Mouse (Mus musculus) erythroid progenitor cell, adult 5-6 weeks (primary cell): ENCODE results near the gene Bpi. TPM values are rescaled to one million over a fixed set of nuclear protein-coding genes. Genes with fewer than 3 reads are reported as not detected.
A peak's percentile ranks its signal among the peaks of the same experiment; 100 is the strongest.

Source experiments
- ATAC-seq: replicated peaks from 2 replicates; pipeline ENCODE4 v1.8.0; 2016; ENCODE audit warnings: moderate number of reproducible peaks, mild to moderate bottlenecking, moderate TSS enrichment, inconsistent platforms; ENCODE audit not compliant: poor library complexity, low FRiP score, severe bottlenecking
- total RNA-seq, 2 experiments: library from RNA; stranded (forward) in 1 of 2; stranded (reverse) in 1 of 2; fragments of 150-400 nt in 1 of 2; fragments of 186-747, 209-891 nt in 1 of 2; gene quantifications; 2 replicates each; pipeline versions ENCODE4 v1.2.3 to v1.2.4; 2015 to 2017; ENCODE audit warnings: low replicate concordance in 2 of 2

Bpi gene
- total RNA-seq, 2 experiments from 2014 or later, result not detected

GRCm38 (mm10) chr2:158241126-158241738 lies 16.7 kb upstream of the Bpi start:
- ATAC-seq, result no peak

GRCm38 (mm10) chr2:158242170-158242896 lies 15.6 kb upstream of the Bpi start:
- ATAC-seq, result no peak

- no peak for ATAC-seq
Observed at GRCm38 (mm10) chr2:158243129-158243870, 14.6 kb upstream of the Bpi start.

DNA sequence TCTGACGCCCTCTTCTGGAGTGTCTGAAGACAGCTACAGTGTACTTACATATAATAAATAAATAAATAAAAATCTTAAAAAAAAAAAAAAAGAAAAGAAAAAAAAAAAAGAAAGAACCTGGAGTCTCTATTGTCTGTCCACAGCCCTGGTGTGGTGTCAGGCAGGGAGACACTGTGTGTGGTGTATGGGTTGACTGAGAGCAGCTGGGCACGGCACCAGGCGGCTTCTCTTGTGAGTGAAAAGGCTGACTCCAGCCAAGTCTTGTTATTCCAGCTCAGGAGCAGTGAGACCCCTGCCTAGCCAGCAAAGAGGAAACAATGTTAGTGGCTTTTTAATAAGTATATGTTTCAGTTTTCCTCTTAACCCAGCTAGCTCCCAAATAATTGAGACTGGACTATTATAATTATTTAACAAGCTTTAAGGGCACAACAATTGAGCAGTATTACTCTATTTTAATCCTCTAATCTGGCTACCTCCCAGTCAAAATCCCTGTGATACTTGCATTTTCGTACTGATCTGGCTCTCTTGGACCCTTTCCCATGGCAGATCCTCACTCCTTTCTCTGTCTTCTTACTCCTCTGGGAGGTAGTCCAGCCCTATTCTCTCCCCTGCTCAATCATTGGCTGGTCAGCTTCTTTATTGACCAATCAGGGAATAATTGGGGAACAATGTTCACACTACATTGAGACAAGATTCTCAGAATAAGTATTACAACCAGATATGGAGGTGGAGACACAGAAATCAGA lies 12.6 kb upstream of the Bpi start:
- no peak for ATAC-seq

GRCm38 (mm10) chr2:158247852-158248251 lies 10.0 kb upstream of the Bpi start:
- ATAC-seq, result no peak

GRCm38 (mm10) chr2:158248318-158248717 lies 9.6 kb upstream of the Bpi start:
- ATAC-seq, result no peak

DNA sequence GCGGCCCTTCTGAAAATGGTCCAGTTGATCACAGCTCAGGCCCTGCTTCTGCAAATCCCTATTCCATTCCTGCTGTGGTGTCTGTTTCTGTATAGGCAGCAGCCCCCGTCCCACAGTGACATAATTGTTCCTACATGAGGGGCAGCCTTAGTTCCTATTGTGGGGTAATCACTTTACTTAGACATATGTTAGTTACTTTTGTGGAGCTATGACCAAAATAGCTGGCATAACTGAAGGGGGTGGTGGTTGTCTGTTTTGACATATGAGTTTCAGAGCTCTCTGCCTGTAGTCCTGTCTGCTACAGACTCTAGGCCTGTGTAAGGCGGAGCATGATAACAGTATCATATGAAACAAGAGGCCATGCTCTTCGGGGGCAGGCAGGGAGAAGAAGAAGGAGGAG lies 7.3 kb upstream of the Bpi start:
- no peak for ATAC-seq

DNA sequence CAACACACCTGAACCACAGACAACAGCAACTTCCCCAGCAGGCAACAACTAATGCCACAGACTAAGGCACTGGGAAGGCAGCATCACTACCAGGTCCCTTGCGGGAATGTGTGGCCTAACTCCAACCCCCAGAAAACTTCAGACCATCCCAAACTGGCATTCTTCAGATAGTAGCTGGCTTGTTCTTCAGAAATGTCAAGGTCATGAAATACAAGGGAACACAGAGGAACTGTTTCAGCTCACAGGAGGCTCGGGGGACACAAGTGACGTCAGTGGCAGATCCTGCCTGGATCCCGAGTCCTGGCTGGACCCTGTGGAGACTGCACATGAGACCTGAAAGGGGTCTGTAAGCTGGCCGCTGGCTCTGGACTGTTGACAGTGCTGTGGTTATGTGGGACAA lies 4.1 kb upstream of the Bpi start:
- no peak for ATAC-seq

DNA sequence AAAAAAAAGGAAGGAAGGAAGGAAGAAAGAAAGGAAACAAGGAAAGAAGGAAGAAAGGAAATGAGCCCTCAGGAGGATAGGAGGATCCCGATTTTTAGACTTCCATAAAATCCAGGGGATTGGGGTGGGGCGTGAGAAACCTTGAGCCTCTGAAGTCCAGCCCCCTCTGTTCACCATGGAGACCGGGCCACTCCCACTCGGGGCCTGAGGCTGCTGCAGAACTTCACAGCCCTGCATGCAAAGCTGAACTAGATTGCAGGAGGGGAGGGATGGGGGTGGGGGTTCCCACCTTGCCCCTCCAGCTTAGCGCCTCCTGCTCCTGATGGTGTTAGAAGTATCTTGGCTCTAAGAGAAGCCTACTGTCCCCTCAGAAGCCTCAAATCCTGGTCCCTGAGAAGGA lies 1.0 kb upstream of the Bpi start:
- ATAC-seq, result no peak

DNA sequence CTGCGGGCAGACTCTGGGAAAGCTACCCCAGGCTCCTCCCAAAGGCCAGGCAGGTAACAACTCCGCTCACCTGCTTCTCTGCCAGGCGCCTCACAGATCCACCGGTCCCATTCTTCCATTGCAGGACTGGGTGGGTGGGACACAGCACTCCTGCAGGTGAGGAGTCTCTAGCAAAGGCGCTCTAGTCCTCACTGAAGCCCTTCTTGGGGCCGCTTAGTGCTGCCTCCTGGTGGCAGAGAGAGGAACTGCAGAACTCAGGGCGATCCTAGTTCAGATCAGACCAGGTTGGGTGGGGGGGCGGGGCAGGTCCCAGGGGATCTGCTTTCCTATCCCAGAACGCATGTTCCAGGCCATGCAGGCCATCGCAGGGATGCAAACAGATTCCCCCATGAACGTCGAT lies 887 bp downstream of the Bpi start:
- 0 out of 2 replicates have a peak, but pooled peaks have one; percentile 27 for ATAC-seq

DNA sequence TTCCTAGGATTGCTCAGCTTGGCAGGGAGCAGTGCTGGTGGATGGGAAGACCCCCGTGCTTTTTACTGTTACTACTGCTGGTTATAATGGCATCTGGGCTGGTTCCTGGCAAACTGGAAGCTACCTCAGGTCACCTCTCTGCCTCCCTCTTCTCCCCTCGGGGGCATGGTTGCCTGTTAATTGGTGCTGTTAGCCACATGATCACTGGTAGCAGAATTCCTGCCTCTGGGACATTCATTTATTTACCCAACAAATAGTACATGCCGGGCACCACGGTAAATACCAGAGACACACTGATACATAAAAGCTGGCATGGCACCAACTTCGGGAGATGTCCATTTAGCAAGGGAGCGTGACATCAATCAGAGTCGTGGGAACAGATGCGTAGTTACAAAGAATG lies 1.6 kb downstream of the Bpi start:
- no peak for ATAC-seq

DNA sequence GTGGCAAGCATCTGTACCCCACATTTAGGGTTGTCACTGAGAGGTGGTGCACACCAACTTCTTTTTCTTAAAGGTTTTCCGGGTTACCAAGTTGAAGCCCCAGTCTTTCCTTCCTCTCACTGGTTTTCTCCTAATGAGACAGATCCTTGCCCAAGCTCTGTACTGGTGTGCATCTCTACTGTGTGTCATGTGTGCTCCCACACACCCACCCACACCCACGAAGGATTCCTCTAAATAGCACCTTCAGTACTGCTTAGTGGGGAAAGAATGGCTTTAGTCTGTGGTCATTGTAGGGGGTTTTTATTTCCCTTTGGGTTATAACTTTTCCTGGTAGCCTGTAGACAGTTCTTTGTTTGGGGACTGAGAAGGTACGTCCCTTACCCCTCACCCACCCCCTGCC lies 7.0 kb downstream of the Bpi start:
- ATAC-seq, result no peak

DNA sequence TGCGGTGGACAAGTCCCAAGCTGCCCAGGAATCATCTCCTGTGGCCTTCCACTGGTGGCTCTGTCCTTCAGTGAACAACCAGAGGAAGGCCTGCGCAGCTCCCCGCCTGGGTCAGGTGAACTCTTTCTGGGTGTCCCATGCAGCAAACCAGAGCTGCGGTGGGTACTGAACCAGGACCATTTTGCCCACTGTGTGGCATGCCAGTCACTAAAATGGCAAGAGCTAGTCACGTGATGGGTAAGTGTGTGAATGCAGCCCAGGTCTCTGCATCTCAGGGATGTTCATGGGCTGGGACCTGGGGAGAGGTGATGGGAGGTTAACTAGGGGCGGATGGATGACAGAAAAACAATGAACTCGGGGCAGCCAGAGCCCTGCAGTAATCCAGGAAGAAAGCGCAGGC lies 12.1 kb downstream of the Bpi start:
- ATAC-seq, result no peak

DNA sequence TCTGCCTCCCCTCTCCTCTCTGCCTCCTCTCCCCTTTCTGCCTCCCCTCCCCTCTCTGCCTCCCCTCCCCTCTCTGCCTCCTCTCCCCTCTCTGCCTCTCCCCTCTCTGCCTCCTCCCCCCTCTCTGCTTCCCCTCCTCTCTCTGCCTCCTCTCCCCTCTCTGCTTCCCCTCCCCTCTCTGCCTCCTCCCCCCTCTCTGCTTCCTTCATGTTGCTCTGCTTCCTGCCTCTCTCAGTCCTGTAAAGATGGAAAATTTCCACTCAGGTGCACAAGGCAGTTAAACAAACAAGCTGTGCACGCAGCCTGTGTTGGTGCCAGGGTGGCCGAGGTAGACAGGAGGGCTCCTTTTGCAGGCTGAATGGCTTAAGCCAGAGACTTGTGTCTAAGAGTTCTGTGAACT lies 15.8 kb downstream of the Bpi start:
- ATAC-seq, result no peak

GRCm38 (mm10) chr2:158275349-158275748 lies 17.5 kb downstream of the Bpi start:
- no peak for ATAC-seq

DNA sequence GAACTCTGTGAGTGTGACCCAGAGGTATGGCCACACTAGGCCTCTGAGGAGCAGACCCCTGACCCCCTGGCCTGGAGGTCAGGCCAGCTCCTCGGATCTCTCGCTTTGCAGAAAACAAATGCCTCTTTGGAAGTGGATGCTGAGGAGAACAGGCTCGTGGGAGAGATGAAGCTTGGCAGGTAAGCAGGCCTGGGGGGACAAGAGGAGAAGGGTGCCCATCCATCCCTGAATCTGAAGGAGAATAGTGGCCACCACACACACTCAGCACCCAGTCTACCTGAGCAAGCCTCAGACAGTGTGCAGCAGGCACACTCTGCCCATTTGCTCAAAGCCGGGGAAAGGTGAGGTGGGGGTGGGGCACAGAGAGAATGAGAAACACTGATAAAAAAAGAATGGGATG lies 17.9 kb downstream of the Bpi start:
- no peak for ATAC-seq

DNA sequence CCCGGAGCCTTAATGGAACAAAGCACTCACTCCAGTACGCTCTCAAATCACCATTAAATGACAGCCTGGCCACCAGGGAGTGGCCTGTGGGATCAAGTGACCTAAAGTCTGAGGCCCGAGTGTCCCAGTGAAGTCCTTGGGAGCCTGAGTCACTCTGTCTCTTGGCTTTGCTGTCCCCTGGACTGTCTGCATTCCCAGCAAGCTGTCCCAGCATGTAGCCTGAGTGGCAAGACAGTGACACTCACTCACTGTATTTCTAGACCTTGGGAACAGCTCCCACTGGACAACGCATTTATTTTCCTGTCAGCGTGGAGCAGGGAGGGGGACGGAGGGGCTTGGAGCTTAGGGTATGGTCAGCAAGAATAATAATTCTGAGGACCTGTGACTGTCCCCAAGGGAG lies 18.6 kb downstream of the Bpi start:
- ATAC-seq, result no peak; the same call in 1 of the 2 replicates

DNA sequence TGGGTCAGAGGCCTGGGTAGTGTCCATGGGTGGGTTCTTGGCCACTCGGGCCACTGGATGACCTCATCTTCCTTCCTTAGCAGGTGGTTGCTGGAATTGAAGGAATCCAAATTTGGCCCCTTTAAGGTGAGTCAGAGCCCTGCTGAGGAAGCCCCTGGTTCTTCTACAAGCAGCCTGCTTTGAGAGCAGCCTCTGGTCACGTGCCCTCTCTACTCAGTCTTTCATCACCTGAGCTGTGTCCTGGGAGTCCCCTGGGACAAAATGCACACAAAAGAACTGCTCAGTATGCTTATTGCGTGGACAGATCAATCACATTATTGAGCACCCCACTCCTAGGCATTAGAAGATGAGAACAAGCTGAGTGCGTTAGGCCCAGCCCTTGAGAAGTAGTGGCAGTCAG lies 19.0 kb downstream of the Bpi start:
- ATAC-seq, result no peak

DNA sequence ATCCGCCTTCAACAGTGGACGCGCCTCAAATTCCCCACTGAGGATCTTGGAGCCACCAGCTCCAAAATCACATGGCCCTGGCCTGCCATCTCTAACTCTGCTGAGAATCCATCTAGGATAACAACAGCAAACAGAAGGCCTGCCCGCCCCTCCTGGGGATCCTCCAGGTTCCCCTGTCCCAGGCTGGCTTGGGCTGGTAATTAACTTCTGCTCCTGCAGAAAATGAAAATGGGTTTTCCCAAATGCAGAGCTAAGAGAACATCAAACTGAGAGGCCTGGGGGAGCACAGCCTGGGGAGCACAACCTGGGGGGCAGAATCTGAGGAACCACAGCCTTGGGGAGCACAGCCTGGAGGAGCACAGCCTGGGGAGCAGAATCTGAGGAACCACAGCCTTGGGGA lies 21.8 kb downstream of the Bpi start:
- no peak for ATAC-seq

- no peak for ATAC-seq
Observed at GRCm38 (mm10) chr2:158281497-158282205, 23.8 kb downstream of the Bpi start.
